Mouse (Mus musculus) gastrocnemius, adult 2 months (tissue): ENCODE results near the gene Dusp14. TPM values are rescaled to one million over a fixed set of nuclear protein-coding genes. Genes with fewer than 3 reads are reported as not detected.
A peak's percentile ranks its signal among the peaks of the same experiment; 100 is the strongest.

ENCODE experiments used
- DNase-seq: peaks from one replicate; pipeline ENCODE4 v3.0.0; 2022
- H3K27ac ChIP-seq: fragments of 200-600 bp; 2 replicates; pipeline ENCODE4 v1.8.1; 2022; ENCODE audit warnings: mild to moderate bottlenecking
- H3K4me3 ChIP-seq: fragments of 200-600 bp; 2 replicates; pipeline ENCODE4 v1.8.1; 2022; ENCODE audit warnings: mild to moderate bottlenecking, moderate library complexity
- CTCF ChIP-seq: fragments of 200-600 bp; IDR thresholded peaks from 2 replicates; pipeline ENCODE4 v1.8.1; 2022; ENCODE audit warnings: antibody characterized with exemption, mild to moderate bottlenecking, moderate library complexity
- intact Hi-C: fragments of 180-260 bp; cut with DNase I; formaldehyde crosslinking; loops from one replicate; pipeline ENCODE4 v1.15.1; 2025
- total RNA-seq, 2 experiments: library from RNA; stranded (reverse); gene quantifications; 2 replicates each; pipeline ENCODE4 v1.2.3; 2021

Gene Dusp14
- total RNA-seq, 2 experiments from 2014 or later, result 6.1 to 7.9 TPM

- Histone ChIP-seq H3K4me3 (no peak overlapping the region), H3K27ac (no peak overlapping the region)
- no peak for DNase-seq
- TF ChIP-seq CTCF, result no peak
- intact Hi-C loops, result loop anchor here (5.0 kb wide), 1 partner anchor 35 kb away; no protein-coding TSS in a partner anchor
Measured at GRCm38 (mm10) chr11:84032559-84032958, 36.5 kb downstream of the Dusp14 start.

- peak; percentile 85 for TF ChIP-seq CTCF
- DNase-seq, result peak; percentile 64
- H3K27ac ChIP-seq, result no peak overlapping the region
- intact Hi-C loops, result loop anchor here (5.0 kb wide), 1 partner anchor 35 kb away; no protein-coding TSS in a partner anchor
- no peak overlapping the region for H3K4me3 ChIP-seq
Measured at GRCm38 (mm10) chr11:84031971-84032370, 37.1 kb downstream of the Dusp14 start.

GRCm38 (mm10) chr11:84028271-84029028 lies 40.6 kb downstream of the Dusp14 start:
- no peak for TF ChIP-seq CTCF
- Histone ChIP-seq H3K4me3 (no peak overlapping the region), H3K27ac (peak overlapping the region; percentile 69)
- DNase-seq, result peak; percentile 77
- intact Hi-C loops, result no loop called here

- intact Hi-C loops, result no loop called here
- Histone ChIP-seq H3K27ac (no peak overlapping the region), H3K4me3 (no peak overlapping the region)
- no peak for TF ChIP-seq CTCF
- no peak for DNase-seq
Measured at GRCm38 (mm10) chr11:84027231-84027630, 41.8 kb downstream of the Dusp14 start.

GRCm38 (mm10) chr11:84016810-84017508 lies 52.1 kb downstream of the Dusp14 start:
- intact Hi-C loops, result no loop called here
- Histone ChIP-seq H3K27ac (no peak overlapping the region), H3K4me3 (no peak overlapping the region)
- no peak for DNase-seq
- TF ChIP-seq CTCF, result no peak

- Histone ChIP-seq H3K27ac (no peak overlapping the region), H3K4me3 (no peak overlapping the region)
- DNase-seq, result no peak
- intact Hi-C loops, result no loop called here
- no peak for TF ChIP-seq CTCF
Measured at GRCm38 (mm10) chr11:84016147-84016809, 52.8 kb downstream of the Dusp14 start.

GRCm38 (mm10) chr11:84013105-84013504 lies 56.0 kb downstream of the Dusp14 start:
- DNase-seq, result no peak
- Histone ChIP-seq H3K4me3 (no peak overlapping the region), H3K27ac (no peak overlapping the region)
- intact Hi-C loops, result no loop called here
- TF ChIP-seq CTCF, result no peak

GRCm38 (mm10) chr11:84011576-84011975 lies 57.5 kb downstream of the Dusp14 start:
- DNase-seq, result no peak

GRCm38 (mm10) chr11:84011050-84011449 lies 58.0 kb downstream of the Dusp14 start:
- intact Hi-C loops, result no loop called here
- no peak overlapping the region for H3K4me3 ChIP-seq
- TF ChIP-seq CTCF, result no peak

More at GRCm38 (mm10) chr11:84011576-84011975, 57.5 kb downstream of the Dusp14 start:
- intact Hi-C loops, result no loop called here
- H3K4me3 ChIP-seq, result no peak overlapping the region
- no peak for TF ChIP-seq CTCF
- no peak overlapping the region for H3K27ac ChIP-seq

GRCm38 (mm10) chr11:84010411-84010810 lies 58.6 kb downstream of the Dusp14 start:
- Histone ChIP-seq H3K27ac (no peak overlapping the region), H3K4me3 (no peak overlapping the region)
- no peak for TF ChIP-seq CTCF
- intact Hi-C loops, result no loop called here
- no peak for DNase-seq

More at GRCm38 (mm10) chr11:84011050-84011449, 58.0 kb downstream of the Dusp14 start:
- DNase-seq, result no peak
- H3K27ac ChIP-seq, result no peak overlapping the region

- Histone ChIP-seq H3K27ac (no peak overlapping the region), H3K4me3 (no peak overlapping the region)
- peak; percentile 30 for DNase-seq
- peak; percentile 30 for TF ChIP-seq CTCF
- intact Hi-C loops, result no loop called here
Measured at GRCm38 (mm10) chr11:84009001-84009400, 60.1 kb downstream of the Dusp14 start.

GRCm38 (mm10) chr11:84003986-84004385 lies 65.1 kb downstream of the Dusp14 start:
- intact Hi-C loops, result no loop called here
- no peak for TF ChIP-seq CTCF
- no peak for DNase-seq

GRCm38 (mm10) chr11:84001257-84001656 lies 67.8 kb downstream of the Dusp14 start:
- no peak for TF ChIP-seq CTCF
- intact Hi-C loops, result no loop called here
- DNase-seq, result no peak
- H3K4me3 ChIP-seq, result no peak overlapping the region
- H3K27ac ChIP-seq, result no peak overlapping the region

More at GRCm38 (mm10) chr11:84003986-84004385, 65.1 kb downstream of the Dusp14 start:
- no peak overlapping the region for H3K27ac ChIP-seq
- H3K4me3 ChIP-seq, result no peak overlapping the region
